12 mouse cellular contexts compared by ENCODE assay signal in the genomic region with DNA sequence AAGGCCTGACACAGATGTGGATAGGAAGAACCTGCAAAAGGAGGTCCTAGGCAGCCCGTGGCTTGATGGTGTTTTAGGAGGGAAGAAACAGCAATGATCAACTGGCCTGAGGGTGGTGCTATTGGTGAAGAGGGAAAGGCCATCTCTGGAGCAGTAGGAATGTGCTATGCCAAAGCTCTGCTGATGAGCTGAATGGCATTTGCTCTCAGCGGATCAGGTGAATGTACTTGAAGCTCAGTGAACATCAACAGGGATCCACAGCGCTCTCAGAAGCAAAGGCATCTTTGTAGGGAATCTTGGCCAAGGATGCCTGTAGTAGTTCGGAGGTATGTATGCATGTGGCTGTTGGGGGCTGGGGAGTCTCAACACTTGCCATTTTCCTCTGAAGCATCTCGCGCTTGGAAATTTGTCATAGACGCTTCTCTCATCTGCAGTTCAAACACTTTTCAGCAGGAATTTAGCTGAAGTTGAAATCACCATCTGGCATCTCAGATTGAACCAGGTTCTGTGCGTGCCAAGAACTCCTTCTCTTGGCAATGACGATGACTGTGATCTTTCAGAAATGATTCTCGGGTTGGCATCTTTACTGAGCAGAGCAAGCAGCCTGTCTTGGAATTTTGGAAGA. TPM values are rescaled to one million over a fixed set of nuclear protein-coding genes. Genes with fewer than 3 reads are reported as not detected.
DNase-seq lines count a peak whose midpoint lies in the region; ATAC-seq and TF ChIP-seq lines count a peak whose summit lies in the region.
"Had no signal": no experiment of that assay in that cellular context is flagged by ENCODE, and none has a peak within 500 bp of the region (broad histone marks: within the 10 kb centered on the region; RNA-seq: fewer than 3 reads in every experiment).

No protein-coding gene starts in this region.

- no peak overlapping the region for H3K4me3 ChIP-seq in lung, postnatal 0 days (ENCODE audit: low read depth, low read length)

- no peak overlapping the region for H3K4me2 ChIP-seq in lung, postnatal 0 days (replicated peaks; ENCODE audit: low read depth, low read length)

- TF ChIP-seq EP300 in lung, postnatal 0 days (IDR thresholded peaks at IDR 0.05) = no peak

- no peaks in the 10 kb centered on the region for H3K36me3 ChIP-seq in lung, postnatal 0 days (ENCODE audit: insufficient read depth, low read length)

- H3K9me3 ChIP-seq in lung, postnatal 0 days (ENCODE audit: low read length) = no peaks in the 10 kb centered on the region

- no peak for DNase-seq in cerebellum, postnatal 4 days (ENCODE audit: low spot score in 2 of 2)
- DNase-seq in lung, postnatal 0 days (ENCODE audit: low spot score) = no peak
- no peak for DNase-seq in lung, postnatal 10 days
- DNase-seq in layer of hippocampus, adult 9-11 months = peak; percentile 87
- peak; percentile 94 for DNase-seq in telencephalon, adult 2 months (ENCODE audit: low read depth, low spot score)
- no peak for DNase-seq in thymus, postnatal 14 days
- DNase-seq in embryo, embryonic 10 days (ENCODE audit: low spot score) = no peak
- DNase-seq: gastrocnemius, postnatal 10 days; liver; retina, postnatal 1 day had no signal

- peak; percentile 45 for TF ChIP-seq CTCF in lung, postnatal 0 days (IDR thresholded peaks at IDR 0.05)

- no peaks in the 10 kb centered on the region for H3K27me3 ChIP-seq in lung, postnatal 0 days (replicated peaks; ENCODE audit: insufficient read depth, low read length)

- no peak overlapping the region for H3K9ac ChIP-seq in lung, postnatal 0 days (replicated peaks; ENCODE audit: low read depth)

- no peak overlapping the region for H3K27ac ChIP-seq in lung, postnatal 0 days (ENCODE audit: low read length)

- ATAC-seq in cerebellum, adult (ENCODE audit: insufficient number of reproducible peaks, low FRiP score, low TSS enrichment) = peak; percentile 80
- ATAC-seq in lung, postnatal 0 days = no peak
- ATAC-seq: midbrain, embryonic 16.5 days had no signal

- H3K4me1 ChIP-seq in lung, postnatal 0 days (ENCODE audit: insufficient read depth, low read depth, low read length) = no peaks in the 10 kb centered on the region; the same call in 1 of the 2 replicates

- 78% methylated on average over 10 of the region's 10 CpGs for WGBS in lung, postnatal 0 days

RNA-seq across cellular contexts. Expression of a gene that starts 5.3 kb away (rescaled TPM):
- 8.3 and 8.6 TPM in 2 replicates for polyA plus RNA-seq in lung, postnatal 0 days (2015; fragmentation: Nextera tagmentation; extraction: Ambion mirVana)

RNA-seq across cellular contexts. Expression of a gene that starts 35.1 kb away (rescaled TPM):
- 0.45 and 0.57 TPM in 2 replicates for polyA plus RNA-seq in lung, postnatal 0 days (2015; fragmentation: Nextera tagmentation; extraction: Ambion mirVana)

Comparison
In these comparisons a context has a peak if more than half of its experiments do, and no peak if none do; other contexts are left out.
1. DNase-seq: peak in layer of hippocampus, adult 9-11 months (single experiment) and telencephalon, adult 2 months (single experiment); none in cerebellum, postnatal 4 days (0 of 2), lung, postnatal 0 days (single experiment), lung, postnatal 10 days (single experiment), thymus, postnatal 14 days (single experiment) and embryo, embryonic 10 days (single experiment).